Mouse (Mus musculus): Measurements from ENCODE around the gene Jagn1. TPM values are rescaled to one million over a fixed set of nuclear protein-coding genes. Genes with fewer than 3 reads are reported as not detected.

The Jagn1 gene
- polyA plus RNA-seq, 2 experiments, result 61.0 to 82.8 TPM

GRCm38 (mm10) chr6:113471297-113471936 lies 29.0 kb downstream of the Jagn1 start, which contains the start of gene Il17rc:
Gene Il17rc (plus strand): TSS chr6:113471427.
- Histone ChIP-seq H3K27me3 (ENCODE audit: control insufficient read depth, insufficient read depth, low read length) (peaks cover 11% of the 10 kb centered on the region), H3K9ac (ENCODE audit: low read depth, low read length, severe bottlenecking) (peak within 1 kb of the TSS; percentile 50; the same call in 1 of the 2 replicates), H3K27ac (replicated peaks; ENCODE audit: low read depth, low read length) (no peak within 1 kb of the TSS), H3K4me3 (replicated peaks; ENCODE audit: low read length) (peak within 1 kb of the TSS; percentile 2; the same call in 1 of the 2 replicates), H3K9me3 (ENCODE audit: control insufficient read depth, low read length) (no peaks in the 10 kb centered on the region), H3K4me2 (replicated peaks; ENCODE audit: low read depth, low read length, severe bottlenecking) (peak within 1 kb of the TSS; percentile 30), H3K4me1 (ENCODE audit: control insufficient read depth, insufficient read depth, low read length) (peaks cover 3% of the 10 kb centered on the region; the same call in 1 of the 2 replicates), H3K36me3 (ENCODE audit: control insufficient read depth, insufficient read depth, low read length) (no peaks in the 10 kb centered on the region)
- 20% methylated on average over 12 of the region's 12 CpGs for WGBS
- no peak for DNase-seq (ENCODE audit: low spot score)
- ATAC-seq (ENCODE audit: low FRiP score, low read depth), result no peak
- TF ChIP-seq POLR2A (IDR thresholded peaks at IDR 0.05; ENCODE audit: borderline replicate concordance, extremely low read depth, insufficient read depth, insufficient read length), result no peak

- ATAC-seq (ENCODE audit: low FRiP score, low read depth) (no peak), DNase-seq (ENCODE audit: low spot score) (no peak)
- Histone ChIP-seq H3K4me1 (ENCODE audit: control insufficient read depth, insufficient read depth, low read length) (peaks cover 3% of the 10 kb centered on the region; the same call in 1 of the 2 replicates), H3K4me3 (replicated peaks; ENCODE audit: low read length) (0 out of 2 replicates have a peak overlapping the region, but pooled peaks have one; percentile 2), H3K9me3 (ENCODE audit: control insufficient read depth, low read length) (no peaks in the 10 kb centered on the region), H3K36me3 (ENCODE audit: control insufficient read depth, insufficient read depth, low read length) (no peaks in the 10 kb centered on the region), H3K27me3 (ENCODE audit: control insufficient read depth, insufficient read depth, low read length) (peaks cover 11% of the 10 kb centered on the region), H3K9ac (ENCODE audit: low read depth, low read length, severe bottlenecking) (no peak overlapping the region), H3K4me2 (replicated peaks; ENCODE audit: low read depth, low read length, severe bottlenecking) (peak overlapping the region; percentile 30; the same call in 1 of the 2 replicates), H3K27ac (replicated peaks; ENCODE audit: low read depth, low read length) (no peak overlapping the region)
- WGBS, result 60% methylated on average over 10 of the region's 10 CpGs
- TF ChIP-seq POLR2A (IDR thresholded peaks at IDR 0.05; ENCODE audit: borderline replicate concordance, extremely low read depth, insufficient read depth, insufficient read length), result no peak
Observed at GRCm38 (mm10) chr6:113472061-113472460, 29.7 kb downstream of the Jagn1 start.

GRCm38 (mm10) chr6:113473246-113473645 lies 30.9 kb downstream of the Jagn1 start:
- Histone ChIP-seq H3K27ac (replicated peaks; ENCODE audit: low read depth, low read length) (no peak overlapping the region), H3K9ac (ENCODE audit: low read depth, low read length, severe bottlenecking) (no peak overlapping the region), H3K4me3 (replicated peaks; ENCODE audit: low read length) (no peak overlapping the region), H3K4me2 (replicated peaks; ENCODE audit: low read depth, low read length, severe bottlenecking) (no peak overlapping the region), H3K27me3 (ENCODE audit: control insufficient read depth, insufficient read depth, low read length) (peaks cover 11% of the 10 kb centered on the region), H3K9me3 (ENCODE audit: control insufficient read depth, low read length) (no peaks in the 10 kb centered on the region), H3K36me3 (ENCODE audit: control insufficient read depth, insufficient read depth, low read length) (no peaks in the 10 kb centered on the region), H3K4me1 (ENCODE audit: control insufficient read depth, insufficient read depth, low read length) (peaks cover 3% of the 10 kb centered on the region; the same call in 1 of the 2 replicates)
- ATAC-seq (ENCODE audit: low FRiP score, low read depth), result no peak
- 45% methylated on average over 2 of the region's 2 CpGs for WGBS
- no peak for DNase-seq (ENCODE audit: low spot score)
- TF ChIP-seq POLR2A (IDR thresholded peaks at IDR 0.05; ENCODE audit: borderline replicate concordance, extremely low read depth, insufficient read depth, insufficient read length), result no peak

GRCm38 (mm10) chr6:113473715-113474114 lies 31.3 kb downstream of the Jagn1 start:
- no peak for DNase-seq (ENCODE audit: low spot score)
- WGBS, result 81% methylated on average over 6 of the region's 6 CpGs
- Histone ChIP-seq H3K9ac (ENCODE audit: low read depth, low read length, severe bottlenecking) (no peak overlapping the region), H3K4me2 (replicated peaks; ENCODE audit: low read depth, low read length, severe bottlenecking) (no peak overlapping the region), H3K9me3 (ENCODE audit: control insufficient read depth, low read length) (no peaks in the 10 kb centered on the region), H3K36me3 (ENCODE audit: control insufficient read depth, insufficient read depth, low read length) (no peaks in the 10 kb centered on the region), H3K27me3 (ENCODE audit: control insufficient read depth, insufficient read depth, low read length) (peaks cover 11% of the 10 kb centered on the region), H3K4me3 (replicated peaks; ENCODE audit: low read length) (no peak overlapping the region), H3K4me1 (ENCODE audit: control insufficient read depth, insufficient read depth, low read length) (peaks cover 3% of the 10 kb centered on the region; the same call in 1 of the 2 replicates), H3K27ac (replicated peaks; ENCODE audit: low read depth, low read length) (no peak overlapping the region)
- TF ChIP-seq POLR2A (IDR thresholded peaks at IDR 0.05; ENCODE audit: borderline replicate concordance, extremely low read depth, insufficient read depth, insufficient read length), result no peak
- no peak for ATAC-seq (ENCODE audit: low FRiP score, low read depth)

GRCm38 (mm10) chr6:113477353-113477752 lies 35.0 kb downstream of the Jagn1 start:
- H3K4me2 ChIP-seq (replicated peaks; ENCODE audit: low read depth, low read length, severe bottlenecking), result no peak overlapping the region
- H3K4me1 ChIP-seq (ENCODE audit: control insufficient read depth, insufficient read depth, low read length), result no peaks in the 10 kb centered on the region
- H3K9me3 ChIP-seq (ENCODE audit: control insufficient read depth, low read length), result no peaks in the 10 kb centered on the region
- H3K9ac ChIP-seq (ENCODE audit: low read depth, low read length, severe bottlenecking), result no peak overlapping the region
- H3K27ac ChIP-seq (replicated peaks; ENCODE audit: low read depth, low read length), result no peak overlapping the region
- TF ChIP-seq POLR2A (IDR thresholded peaks at IDR 0.05; ENCODE audit: borderline replicate concordance, extremely low read depth, insufficient read depth, insufficient read length), result no peak
- no peak overlapping the region for H3K4me3 ChIP-seq (replicated peaks; ENCODE audit: low read length)
- 40% methylated on average over 7 of the region's 7 CpGs for WGBS
- no peaks in the 10 kb centered on the region for H3K36me3 ChIP-seq (ENCODE audit: control insufficient read depth, insufficient read depth, low read length)
- peaks cover 19% of the 10 kb centered on the region for H3K27me3 ChIP-seq (ENCODE audit: control insufficient read depth, insufficient read depth, low read length)
- DNase-seq (ENCODE audit: low spot score), result no peak
- no peak for ATAC-seq (ENCODE audit: low FRiP score, low read depth)

All from limb, embryonic 14.5 days (tissue).